Mouse (Mus musculus) lung, postnatal 0 days (tissue): ENCODE data around the gene Igf2r.

Source experiments
- CTCF ChIP-seq: IDR thresholded peaks from 2 replicates; pipeline ENCODE4 v1.5.1; 2016; ENCODE audit warnings: antibody characterized with exemption, mild to moderate bottlenecking
- EP300 ChIP-seq: IDR thresholded peaks from 2 replicates; pipeline ENCODE4 v1.6.1; 2016; ENCODE audit warnings: antibody characterized with exemption, mild to moderate bottlenecking, control low read depth

DNA sequence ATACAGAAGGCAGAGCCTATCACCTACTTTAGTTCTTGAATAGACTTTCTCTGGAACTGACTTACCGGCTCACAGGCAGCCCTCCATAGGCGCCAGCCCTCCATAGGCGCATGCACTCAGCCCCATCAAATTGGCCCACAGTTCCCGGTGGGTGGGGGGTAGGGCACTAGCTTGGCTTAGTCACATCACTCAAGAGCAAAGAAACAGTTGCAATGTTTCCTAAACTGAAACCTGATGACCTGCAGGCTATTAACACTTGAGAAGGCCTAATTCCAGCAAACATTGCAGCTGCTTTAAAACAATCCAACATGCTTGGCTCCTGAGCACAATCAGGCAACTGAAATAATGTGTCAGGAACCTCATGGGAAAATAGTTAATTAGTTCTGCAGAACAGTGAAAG is 18.2 kb downstream of the Igf2r start:
- TF ChIP-seq CTCF = no peak
- no peak for TF ChIP-seq EP300
